Mouse (Mus musculus): ENCODE measurements around the gene Hmgb1. TPM values are rescaled to one million over a fixed set of nuclear protein-coding genes. Genes with fewer than 3 reads are reported as not detected.

The Hmgb1 gene
- total RNA-seq, 2 experiments from 2014 or later: 125 to 128 TPM

GRCm38 (mm10) chr5:149209328-149209727 lies 25.0 kb upstream of the Hmgb1 start:
- DNase-seq (ENCODE audit: extremely low spot score in 1 of 2, low spot score in 2 of 2): no peak
- intact Hi-C loops (cut with DNase I): loop anchor here (5.0 kb wide), 1 partner anchor 128 kb away; no protein-coding TSS in a partner anchor
- H3K4me3 ChIP-seq: no peak overlapping the region
- TF ChIP-seq CTCF (IDR thresholded peaks at IDR 0.05): no peak
- H3K27ac ChIP-seq: no peak overlapping the region

GRCm38 (mm10) chr5:149208776-149209175 lies 24.5 kb upstream of the Hmgb1 start:
- intact Hi-C loops (cut with DNase I): loop anchor here (5.0 kb wide), 1 partner anchor 129 kb away; no protein-coding TSS in a partner anchor
- no peak overlapping the region for H3K4me3 ChIP-seq
- no peak overlapping the region for H3K27ac ChIP-seq
- no peak for TF ChIP-seq CTCF (IDR thresholded peaks at IDR 0.05)
- DNase-seq (ENCODE audit: extremely low spot score in 1 of 2, low spot score in 2 of 2): no peak

GRCm38 (mm10) chr5:149207661-149208060 lies 23.4 kb upstream of the Hmgb1 start:
- TF ChIP-seq CTCF (IDR thresholded peaks at IDR 0.05): no peak
- Histone ChIP-seq H3K4me3 (no peak overlapping the region), H3K27ac (no peak overlapping the region)
- intact Hi-C loops (cut with DNase I): loop anchor here (5.0 kb wide), 1 partner anchor 130 kb away; no protein-coding TSS in a partner anchor
- DNase-seq (ENCODE audit: extremely low spot score in 1 of 2, low spot score in 2 of 2): no peak

- TF ChIP-seq CTCF (IDR thresholded peaks at IDR 0.05): no peak
- no peak overlapping the region for H3K27ac ChIP-seq
- intact Hi-C loops (cut with DNase I): loop anchor here (5.0 kb wide), 1 partner anchor 131 kb away; no protein-coding TSS in a partner anchor
- DNase-seq (ENCODE audit: extremely low spot score in 1 of 2, low spot score in 2 of 2): no peak
- H3K4me3 ChIP-seq: no peak overlapping the region
Observed at GRCm38 (mm10) chr5:149206286-149206685, 22.0 kb upstream of the Hmgb1 start.

- intact Hi-C loops (cut with DNase I): loop anchor here (5.0 kb wide), 1 partner anchor 132 kb away; no protein-coding TSS in a partner anchor
- Histone ChIP-seq H3K4me3 (no peak overlapping the region), H3K27ac (no peak overlapping the region)
- TF ChIP-seq CTCF (IDR thresholded peaks at IDR 0.05): no peak
- DNase-seq (ENCODE audit: extremely low spot score in 1 of 2, low spot score in 2 of 2): no peak
Observed at GRCm38 (mm10) chr5:149205265-149205664, 21.0 kb upstream of the Hmgb1 start.

GRCm38 (mm10) chr5:149204822-149205221 lies 20.5 kb upstream of the Hmgb1 start:
- intact Hi-C loops (cut with DNase I): loop anchor here (5.0 kb wide), 1 partner anchor 132 kb away; no protein-coding TSS in a partner anchor
- no peak for DNase-seq (ENCODE audit: extremely low spot score in 1 of 2, low spot score in 2 of 2)
- Histone ChIP-seq H3K27ac (no peak overlapping the region), H3K4me3 (no peak overlapping the region)
- no peak for TF ChIP-seq CTCF (IDR thresholded peaks at IDR 0.05)

- no peak for TF ChIP-seq CTCF (IDR thresholded peaks at IDR 0.05)
- intact Hi-C loops (cut with DNase I): no loop called here
- Histone ChIP-seq H3K4me3 (no peak overlapping the region), H3K27ac (no peak overlapping the region)
- no peak for DNase-seq (ENCODE audit: extremely low spot score in 1 of 2, low spot score in 2 of 2)
Observed at GRCm38 (mm10) chr5:149203796-149204375, 19.6 kb upstream of the Hmgb1 start.

GRCm38 (mm10) chr5:149202941-149203340 lies 18.7 kb upstream of the Hmgb1 start:
- intact Hi-C loops (cut with DNase I): no loop called here
- TF ChIP-seq CTCF (IDR thresholded peaks at IDR 0.05): no peak

GRCm38 (mm10) chr5:149198782-149199181 lies 14.5 kb upstream of the Hmgb1 start:
- intact Hi-C loops (cut with DNase I): no loop called here
- no peak for DNase-seq (ENCODE audit: extremely low spot score in 1 of 2, low spot score in 2 of 2)
- Histone ChIP-seq H3K4me3 (no peak overlapping the region), H3K27ac (no peak overlapping the region)
- no peak for TF ChIP-seq CTCF (IDR thresholded peaks at IDR 0.05)

More at GRCm38 (mm10) chr5:149202941-149203340, 18.7 kb upstream of the Hmgb1 start:
- Histone ChIP-seq H3K4me3 (no peak overlapping the region), H3K27ac (no peak overlapping the region; the same call in 1 of the 2 replicates)
- DNase-seq (ENCODE audit: extremely low spot score in 1 of 2, low spot score in 2 of 2): no peak

GRCm38 (mm10) chr5:149196611-149197010 lies 12.3 kb upstream of the Hmgb1 start:
- Histone ChIP-seq H3K27ac (no peak overlapping the region), H3K4me3 (no peak overlapping the region)
- no peak for TF ChIP-seq CTCF (IDR thresholded peaks at IDR 0.05)
- no peak for DNase-seq (ENCODE audit: extremely low spot score in 1 of 2, low spot score in 2 of 2)
- intact Hi-C loops (cut with DNase I): no loop called here

- intact Hi-C loops (cut with DNase I): no loop called here
- TF ChIP-seq CTCF (IDR thresholded peaks at IDR 0.05): no peak
- no peak for DNase-seq (ENCODE audit: extremely low spot score in 1 of 2, low spot score in 2 of 2)
Observed at GRCm38 (mm10) chr5:149190160-149190559, 5.9 kb upstream of the Hmgb1 start.

GRCm38 (mm10) chr5:149185806-149186205 lies 1.5 kb upstream of the Hmgb1 start:
- Histone ChIP-seq H3K4me3 (peak overlapping the region; percentile 66), H3K27ac (no peak overlapping the region)
- TF ChIP-seq CTCF (IDR thresholded peaks at IDR 0.05): no peak
- no peak for DNase-seq (ENCODE audit: extremely low spot score in 1 of 2, low spot score in 2 of 2)
- intact Hi-C loops (cut with DNase I): loop anchor here (10.0 kb wide), 1 partner anchor 261 kb away; the partner anchor contains the start of gene Katnal1

More at GRCm38 (mm10) chr5:149190160-149190559, 5.9 kb upstream of the Hmgb1 start:
- Histone ChIP-seq H3K4me3 (no peak overlapping the region), H3K27ac (no peak overlapping the region)

GRCm38 (mm10) chr5:149184844-149185186 lies 526 bp upstream of the Hmgb1 start:
- DNase-seq (ENCODE audit: extremely low spot score in 1 of 2, low spot score in 2 of 2): no peak
- Histone ChIP-seq H3K4me3 (peak overlapping the region; percentile 66), H3K27ac (peak overlapping the region; percentile 84)
- intact Hi-C loops (cut with DNase I): loop anchor here (1.0 to 10.0 kb wide), 6 partner anchors 44 to 451 kb away; partner anchors contain the start of genes Hsph1 and Katnal1
- TF ChIP-seq CTCF (IDR thresholded peaks at IDR 0.05): no peak

All from left cerebral cortex, adult 2 months (tissue).